Mouse (Mus musculus): ENCODE measurements at regions not wholly inside any gene's neighbourhood (a gene's known extent, or its start where the extent isn't known, plus 50 kb on each side); places are given as distances from the start of the nearest gene placed in this dataset.
A peak's percentile ranks its signal among the peaks of the same experiment; 100 is the strongest.

DNA sequence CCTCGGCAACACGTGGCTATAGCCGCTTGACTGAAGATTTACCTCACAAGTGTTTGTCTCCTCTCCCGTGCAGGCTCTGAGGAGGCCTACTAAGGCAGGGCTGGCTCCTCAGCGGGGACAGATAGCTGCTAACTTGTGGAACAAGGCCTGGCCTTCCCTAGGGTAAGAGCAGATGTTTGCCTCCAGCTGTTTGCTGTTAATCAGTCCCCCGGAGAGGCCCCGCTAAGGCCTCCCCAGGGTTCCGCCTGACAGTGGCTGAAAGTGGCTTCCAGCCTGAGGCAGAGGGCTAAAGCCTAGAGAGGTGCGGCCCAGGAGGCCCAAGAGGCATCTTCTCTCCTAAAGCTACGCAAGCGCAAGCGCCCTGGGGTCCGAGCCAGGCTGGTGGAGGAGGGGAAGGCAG is 52.1 kb upstream of the Dlx4 start:
- Histone ChIP-seq H3K27me3 (replicated peaks) (peaks cover 81% of the 10 kb centered on the region), H3K27ac (replicated peaks) (no peak overlapping the region), H3K4me1 (peaks cover 18% of the 10 kb centered on the region), H3K9me3 (no peaks in the 10 kb centered on the region), H3K4me3 (no peak overlapping the region), H3K9ac (0 out of 2 replicates have a peak overlapping the region, but pooled peaks have one; percentile 24), H3K36me3 (no peaks in the 10 kb centered on the region), H3K4me2 (no peak overlapping the region)
- 44% methylated on average over 13 of the region's 13 CpGs for WGBS
- ATAC-seq (ENCODE audit: extremely low read depth, insufficient number of reproducible peaks, low FRiP score, low TSS enrichment), result no peak

DNA sequence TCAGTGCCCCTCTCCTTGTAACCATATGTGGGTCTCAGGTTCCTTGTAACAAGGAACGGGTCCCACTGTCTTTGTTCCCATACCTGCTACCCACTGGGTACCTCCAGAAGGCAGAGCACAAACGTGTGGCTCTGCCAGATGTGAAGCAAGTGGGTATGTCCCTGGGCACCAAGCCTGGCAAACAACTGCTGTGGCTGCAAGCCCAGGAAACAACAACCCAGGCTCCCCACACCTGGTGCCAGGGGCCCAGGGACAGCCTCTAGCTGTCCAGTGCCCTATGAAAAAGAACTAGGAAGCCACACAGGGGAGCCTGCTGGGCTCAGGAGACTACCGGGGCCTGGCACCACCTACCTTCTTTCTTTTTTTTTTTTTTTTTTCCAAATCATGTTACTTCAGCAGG is 54.9 kb upstream of the Dlx4 start:
- ATAC-seq (ENCODE audit: extremely low read depth, insufficient number of reproducible peaks, low FRiP score, low TSS enrichment), result no peak

DNA sequence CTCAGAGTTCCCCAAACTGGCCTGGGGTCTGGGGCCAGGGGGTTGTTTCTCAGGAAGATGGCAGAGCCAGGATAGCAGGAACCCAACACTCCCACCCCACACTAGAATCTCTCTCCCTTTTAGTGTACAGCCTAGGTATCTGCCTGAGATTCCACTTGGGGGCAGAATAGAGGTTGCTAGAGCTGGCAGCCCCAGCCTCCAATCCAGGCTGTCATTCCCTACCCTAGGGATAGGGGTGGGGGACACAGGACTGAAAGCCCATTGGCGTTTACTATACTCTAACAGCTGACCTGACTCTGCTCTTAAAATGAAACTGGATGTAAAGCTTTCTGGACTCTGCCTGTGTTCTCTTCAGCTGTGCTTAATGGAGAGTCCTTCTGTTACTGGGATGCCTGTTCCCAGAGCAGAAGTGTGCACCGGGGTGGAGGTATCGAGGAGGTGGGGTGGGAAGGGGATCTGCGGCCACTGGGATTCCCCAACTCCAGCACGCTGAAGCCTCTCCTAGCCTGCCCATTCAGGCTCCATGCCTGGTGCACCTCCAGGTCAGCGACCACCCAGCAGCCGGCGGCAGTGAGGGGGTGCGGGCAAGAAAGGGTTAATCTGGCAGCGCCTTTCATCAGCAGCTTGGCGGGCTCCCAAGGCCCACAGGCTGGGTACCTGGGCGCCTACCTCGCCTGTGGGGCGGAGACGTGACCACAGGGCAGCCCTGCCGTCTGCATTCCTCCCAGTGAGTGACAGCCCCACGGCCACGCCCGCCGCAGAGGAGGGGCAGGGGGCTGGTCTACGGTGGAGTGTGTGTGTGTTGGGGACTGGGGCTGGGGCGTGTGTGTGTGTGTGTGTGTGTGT is 50.9 kb upstream of the Tac4 start:
- 0 out of 2 replicates have a peak overlapping the region, but pooled peaks have one; percentile 25 for H3K27ac ChIP-seq (replicated peaks)
- peaks cover 62% of the 10 kb centered on the region for H3K27me3 ChIP-seq (replicated peaks)
- H3K4me2 ChIP-seq, result peak overlapping the region; percentile 78

More for the DNA sequence above, 54.9 kb upstream of the Dlx4 start:
- no peaks in the 10 kb centered on the region for H3K9me3 ChIP-seq
- H3K36me3 ChIP-seq, result no peaks in the 10 kb centered on the region
- no peak overlapping the region for H3K4me2 ChIP-seq
- H3K9ac ChIP-seq, result no peak overlapping the region
- WGBS, result 59% methylated on average over 3 of the region's 3 CpGs
- no peak overlapping the region for H3K27ac ChIP-seq (replicated peaks)
- no peak overlapping the region for H3K4me3 ChIP-seq
- peaks cover 12% of the 10 kb centered on the region for H3K4me1 ChIP-seq
- peaks cover 95% of the 10 kb centered on the region for H3K27me3 ChIP-seq (replicated peaks)

DNA sequence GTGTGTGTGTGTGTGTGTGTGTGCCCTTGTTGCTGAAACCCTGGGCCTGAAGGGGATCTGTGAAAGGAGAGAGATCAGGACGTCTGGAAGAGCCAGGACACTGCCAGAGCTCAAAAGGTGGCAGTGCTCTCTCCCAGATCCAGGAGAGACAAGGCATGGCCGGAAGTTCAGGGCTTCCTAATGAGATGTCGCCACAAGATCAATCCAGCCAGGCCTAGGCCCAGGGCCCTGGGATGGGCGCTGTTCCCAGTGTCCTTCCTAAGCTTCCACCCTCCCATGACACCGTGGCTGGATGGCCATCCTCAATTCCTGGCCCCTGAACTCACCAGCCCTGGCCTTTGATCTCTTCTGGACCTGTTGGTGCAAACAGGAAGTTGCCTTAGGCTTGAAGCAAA is 50.3 kb upstream of the Tac4 start:
- no peak for ATAC-seq (ENCODE audit: extremely low read depth, insufficient number of reproducible peaks, low FRiP score, low TSS enrichment)
- Histone ChIP-seq H3K27ac (replicated peaks) (no peak overlapping the region), H3K9me3 (no peaks in the 10 kb centered on the region), H3K9ac (peak overlapping the region; percentile 72), H3K36me3 (no peaks in the 10 kb centered on the region), H3K27me3 (replicated peaks) (peaks cover 62% of the 10 kb centered on the region), H3K4me2 (peak overlapping the region; percentile 78), H3K4me3 (peak overlapping the region; percentile 48), H3K4me1 (peaks cover 21% of the 10 kb centered on the region)
- 18% methylated on average over 5 of the region's 5 CpGs for WGBS

More for the DNA sequence above, 50.9 kb upstream of the Tac4 start:
- Histone ChIP-seq H3K9me3 (no peaks in the 10 kb centered on the region), H3K4me3 (peak overlapping the region; percentile 48), H3K4me1 (peaks cover 21% of the 10 kb centered on the region), H3K36me3 (no peaks in the 10 kb centered on the region), H3K9ac (peak overlapping the region; percentile 72)
- ATAC-seq (ENCODE audit: extremely low read depth, insufficient number of reproducible peaks, low FRiP score, low TSS enrichment), result no peak
- WGBS, result 2% methylated on average over 21 of the region's 22 CpGs
